Mouse (Mus musculus): ENCODE data around the gene Grwd1.
A peak's percentile ranks its signal among the peaks of the same experiment; 100 is the strongest.
"Not testable (repeated sequence)": the region's sequence is repeated elsewhere in the genome, so short reads cannot be mapped to it uniquely, and the experiment has no call there.

The Grwd1 gene

GRCm38 (mm10) chr7:45830427-45831127 lies at the start of gene Grwd1:
TSS of gene Grwd1 (minus strand) at chr7:45830944.
- peak; percentile 91 for DNase-seq (ENCODE audit: extremely low spot score, low spot score)

- no peak for DNase-seq (ENCODE audit: extremely low spot score, low spot score)
Measured at GRCm38 (mm10) chr7:45880531-45880930, 49.8 kb upstream of the Grwd1 start.

- not testable (repeated sequence) for DNase-seq (ENCODE audit: extremely low spot score, low spot score)
Measured at GRCm38 (mm10) chr7:45878278-45878677, 47.5 kb upstream of the Grwd1 start, which contains the start of gene Grin2d. TSS of gene Grin2d (minus strand) at chr7:45878378.

DNA sequence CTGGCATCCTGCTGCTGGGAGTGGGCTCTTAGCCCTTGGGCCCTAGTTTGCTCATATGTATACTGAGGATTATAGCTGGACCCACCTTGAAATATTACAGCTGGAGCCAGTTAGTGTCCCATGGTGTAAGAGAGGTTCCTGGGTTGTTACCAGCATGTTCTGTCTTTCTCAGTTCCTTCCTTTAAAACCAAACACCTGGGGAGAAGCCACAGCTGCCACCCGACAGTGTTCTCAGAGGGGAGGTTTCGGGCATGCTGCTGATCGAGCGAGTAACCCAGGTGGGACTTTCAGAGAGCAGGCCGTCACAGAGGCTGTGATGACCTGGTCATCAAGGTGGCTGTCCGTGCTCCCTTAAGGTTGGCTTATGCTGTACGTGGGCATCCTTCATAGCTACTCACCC lies 46.2 kb upstream of the Grwd1 start:
- no peak for DNase-seq (ENCODE audit: extremely low spot score, low spot score)

DNA sequence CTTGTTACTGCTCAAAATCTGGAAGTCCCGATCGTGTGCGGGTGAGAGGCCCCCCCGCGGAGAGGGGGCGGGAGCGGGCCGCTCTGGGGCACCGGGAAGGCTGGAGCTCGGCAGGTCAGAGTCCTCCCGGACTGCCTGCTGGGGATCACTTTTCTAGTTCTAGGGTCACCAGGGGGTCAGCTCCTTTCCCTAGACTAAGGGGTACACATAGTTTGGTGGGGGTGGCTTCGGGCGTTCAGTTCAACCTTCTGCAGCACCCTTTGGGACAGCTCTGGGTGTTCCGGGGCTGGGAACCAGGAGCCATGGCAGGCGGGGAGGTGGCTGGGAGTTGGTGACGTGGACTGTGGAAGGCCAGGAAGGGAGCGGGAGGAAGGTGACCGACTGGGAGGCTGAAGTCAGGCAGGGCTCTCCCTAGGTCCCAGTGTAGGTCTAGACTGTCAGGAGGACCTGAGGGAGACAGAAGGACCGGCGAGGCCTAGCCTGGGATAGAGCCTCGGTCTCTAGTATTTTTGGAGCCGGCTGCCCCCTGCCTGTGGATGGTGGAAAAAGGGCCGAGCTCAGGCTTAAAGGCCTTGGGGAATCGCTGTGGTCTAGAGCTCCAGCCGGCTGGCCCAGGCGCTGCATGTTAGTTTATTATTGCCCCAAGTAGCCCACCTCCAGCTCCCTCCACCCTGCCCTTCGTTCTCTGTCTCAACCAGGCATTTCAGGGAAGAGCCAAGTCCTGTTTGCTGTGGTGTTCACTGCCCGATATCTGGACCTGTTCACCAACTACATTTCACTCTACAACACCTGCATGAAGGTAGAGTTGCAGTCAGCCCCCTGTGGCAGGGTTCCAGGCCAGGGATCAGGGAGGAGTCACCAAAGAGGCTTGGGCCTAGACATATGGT lies 42.6 kb upstream of the Grwd1 start:
- DNase-seq (ENCODE audit: extremely low spot score, low spot score), result peak; percentile 72

GRCm38 (mm10) chr7:45872624-45873023 lies 41.9 kb upstream of the Grwd1 start, which contains the start of gene Kdelr1:
TSS of gene Kdelr1 (plus strand) at chr7:45872772.
- peak; percentile 91 for DNase-seq (ENCODE audit: extremely low spot score, low spot score)

- DNase-seq (ENCODE audit: extremely low spot score, low spot score), result peak; percentile 49
Measured at GRCm38 (mm10) chr7:45870282-45871058, 39.7 kb upstream of the Grwd1 start.

DNA sequence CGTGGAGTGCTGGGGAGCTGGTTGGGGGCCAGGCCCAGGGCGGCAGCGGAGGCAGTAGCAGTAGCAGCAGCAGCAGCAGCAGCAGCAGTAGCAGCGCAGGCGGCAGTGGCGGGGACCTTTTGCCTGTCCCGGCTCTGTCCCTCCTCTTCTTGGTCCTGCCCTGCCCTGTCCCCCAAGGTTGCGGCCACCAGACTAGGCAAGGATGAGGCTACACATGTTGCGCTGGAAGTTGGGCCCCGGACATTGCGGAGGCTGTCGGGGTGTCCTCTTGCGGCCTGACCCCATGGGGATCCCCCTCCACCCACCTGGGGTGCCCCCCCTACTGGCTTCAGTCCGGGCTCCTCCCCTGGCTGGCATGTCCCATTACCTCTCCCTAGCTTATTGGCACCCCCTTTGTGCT lies 39.0 kb upstream of the Grwd1 start:
- peak; percentile 30 for DNase-seq (ENCODE audit: extremely low spot score, low spot score)

- DNase-seq (ENCODE audit: extremely low spot score, low spot score), result peak; percentile 31
Measured at GRCm38 (mm10) chr7:45869107-45869670, 38.4 kb upstream of the Grwd1 start.

DNA sequence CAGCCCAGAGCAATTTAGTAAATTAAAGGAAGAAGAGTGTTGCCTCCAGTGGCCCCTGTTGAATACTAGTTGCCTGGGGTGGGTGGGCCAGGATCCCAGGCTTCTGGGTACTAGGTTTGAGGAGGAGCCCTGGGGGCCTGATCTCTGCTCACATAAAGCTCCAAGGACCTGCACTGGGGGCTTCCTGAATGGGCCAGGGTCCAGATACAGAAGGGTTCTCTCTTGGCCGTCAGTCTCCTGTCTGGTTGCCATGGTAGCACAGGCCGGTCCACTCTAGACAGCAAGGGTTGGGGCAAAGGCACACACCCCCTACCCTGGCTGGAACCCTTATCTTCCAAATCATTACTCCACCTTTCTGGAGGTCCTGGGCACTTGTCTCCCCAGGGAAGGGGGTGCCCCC lies 37.1 kb upstream of the Grwd1 start:
- DNase-seq (ENCODE audit: extremely low spot score, low spot score), result no peak

DNA sequence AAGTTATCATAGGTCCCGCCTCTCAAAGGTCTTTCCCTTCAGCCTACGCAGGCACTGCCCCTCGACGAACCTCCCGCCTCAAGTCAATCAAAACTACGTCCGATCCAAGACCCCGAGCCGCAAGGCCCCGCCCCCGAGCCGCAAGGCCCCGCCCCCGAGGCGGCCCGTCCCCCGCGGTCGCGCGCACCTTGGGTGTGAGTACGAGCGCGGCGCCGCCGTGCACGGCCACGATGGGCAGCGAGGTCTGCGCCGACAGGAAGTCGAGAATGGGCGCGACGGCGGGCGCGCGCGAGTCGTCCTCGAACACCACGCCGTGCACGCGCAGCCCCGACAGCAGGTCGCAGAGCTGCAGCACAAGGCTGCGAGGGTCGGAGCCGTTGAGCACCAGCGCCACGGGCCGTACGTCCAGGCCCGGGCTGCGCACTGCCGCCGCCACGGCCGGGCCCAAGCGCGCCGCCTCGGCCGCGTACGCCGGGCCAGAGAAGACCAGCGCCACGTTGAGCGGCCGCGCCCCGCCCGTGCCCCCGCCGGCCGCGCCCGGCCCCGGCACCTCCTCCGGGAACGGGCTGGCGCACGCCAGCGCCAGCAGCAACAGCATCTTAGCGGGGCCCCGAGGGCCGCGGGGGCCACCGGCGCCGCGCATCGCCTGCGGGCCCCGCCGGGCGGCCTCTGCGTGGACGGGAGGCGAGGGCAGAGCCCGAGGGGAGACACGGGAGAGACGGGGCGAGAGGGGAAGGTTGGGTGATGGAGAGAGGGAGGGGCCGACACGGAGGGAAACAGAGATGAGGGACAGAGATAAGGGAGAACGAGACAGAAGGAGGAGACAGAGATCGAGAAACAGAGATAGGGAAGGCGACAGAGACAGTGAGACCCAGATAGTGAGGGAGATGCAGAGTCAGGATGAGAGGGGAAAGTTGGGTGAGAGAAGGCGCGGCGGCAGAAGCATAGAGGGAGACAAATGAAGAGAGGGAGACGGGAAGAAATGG lies 35.5 kb upstream of the Grwd1 start:
- peak; percentile 94 for DNase-seq (ENCODE audit: extremely low spot score, low spot score)

GRCm38 (mm10) chr7:45864435-45864834 lies 33.7 kb upstream of the Grwd1 start:
- DNase-seq (ENCODE audit: extremely low spot score, low spot score), result no peak

- no peak for DNase-seq (ENCODE audit: extremely low spot score, low spot score)
Measured at GRCm38 (mm10) chr7:45862804-45863203, 32.1 kb upstream of the Grwd1 start.

DNA sequence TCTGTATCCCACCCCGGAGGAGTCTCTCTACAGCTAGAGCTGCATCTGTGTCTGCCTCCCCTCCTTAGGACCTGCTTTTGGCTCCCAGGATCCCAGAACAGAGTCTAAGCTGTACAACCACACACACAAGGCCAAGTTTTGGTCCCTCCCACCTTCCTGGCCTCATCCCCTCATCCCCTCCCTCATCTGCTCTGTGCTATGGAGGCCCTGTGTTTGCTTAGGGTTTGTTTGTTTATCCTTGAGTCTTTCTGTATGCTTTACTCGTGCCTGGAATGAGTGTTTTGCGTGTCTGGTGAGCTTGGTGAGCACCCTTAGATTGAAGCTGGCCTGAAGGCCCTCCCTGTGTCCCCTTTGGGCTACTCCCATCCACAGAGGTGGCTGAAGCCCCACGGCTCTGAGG lies 28.3 kb upstream of the Grwd1 start:
- DNase-seq (ENCODE audit: extremely low spot score, low spot score), result no peak

GRCm38 (mm10) chr7:45856950-45857901 lies 26.5 kb upstream of the Grwd1 start:
- peak; percentile 55 for DNase-seq (ENCODE audit: extremely low spot score, low spot score)

GRCm38 (mm10) chr7:45853089-45853488 lies 22.3 kb upstream of the Grwd1 start:
- DNase-seq (ENCODE audit: extremely low spot score, low spot score), result no peak

- DNase-seq (ENCODE audit: extremely low spot score, low spot score), result no peak
Measured at GRCm38 (mm10) chr7:45850661-45851060, 19.9 kb upstream of the Grwd1 start.

- DNase-seq (ENCODE audit: extremely low spot score, low spot score), result no peak
Measured at GRCm38 (mm10) chr7:45848447-45849027, 17.8 kb upstream of the Grwd1 start.
